Mouse (Mus musculus): ENCODE measurements around the gene Acadvl. TPM values are rescaled to one million over a fixed set of nuclear protein-coding genes. Genes with fewer than 3 reads are reported as not detected.
A peak's percentile ranks its signal among the peaks of the same experiment; 100 is the strongest.

Gene Acadvl
- total and polyA plus RNA-seq, 3 experiments = 92.5 to 123 TPM; not detected in 1

- Histone ChIP-seq H3K9me3 (replicated peaks; ENCODE audit: insufficient read depth, low read length) (no peaks in the 10 kb centered on the region), H3K4me3 (ENCODE audit: control insufficient read depth in 1 of 2, insufficient read depth in 1 of 2, low read depth in 2 of 2, low read length in 2 of 2) (no peak overlapping the region), H3K79me2 (ENCODE audit: control insufficient read depth, insufficient read depth, low read length, poor library complexity) (no peaks in the 10 kb centered on the region), H3K36me3 (ENCODE audit: control insufficient read depth in 1 of 2, insufficient read depth in 2 of 2, low read length in 2 of 2) (peaks cover 0 to 2% of the 10 kb centered on the region in 2 experiments; a peak in 2 of 4 replicates), H3K27ac (ENCODE audit: control insufficient read depth, low read depth, low read length) (no peak overlapping the region), H3K9ac (ENCODE audit: control insufficient read depth, low read depth, low read length, poor library complexity, severe bottlenecking) (no peak overlapping the region), H3K27me3 (ENCODE audit: control insufficient read depth in 1 of 2, insufficient read depth in 2 of 2, low read length in 2 of 2) (0 out of 4 replicates have a peak, but pooled peaks cover 0 to 3% of the 10 kb centered on the region in 2 experiments), H3K4me1 (ENCODE audit: control insufficient read depth in 1 of 2, insufficient read depth in 2 of 2, low read length in 2 of 2) (peaks cover 0 to 8% of the 10 kb centered on the region in 2 experiments; a peak in 3 of 4 replicates)
- TF ChIP-seq RCOR1 (IDR thresholded peaks at IDR 0.05; ENCODE audit: low read depth, low read length) (no peak), ELF1 (IDR thresholded peaks at IDR 0.05; ENCODE audit: low read depth, low read length) (no peak), ZMIZ1 (IDR thresholded peaks at IDR 0.05; ENCODE audit: low read depth, low read length) (no peak), NRF1 (IDR thresholded peaks at IDR 0.05; ENCODE audit: insufficient read depth, low read depth, low read length, poor library complexity, severe bottlenecking) (no peak), CTCF (IDR thresholded peaks at IDR 0.05 in 2 of 3, conservative IDR thresholded peaks at IDR 0.05 in 1 of 3; ENCODE audit: control insufficient read depth in 1 of 3, insufficient read depth in 1 of 3, low read depth in 2 of 3, low read length in 3 of 3, poor library complexity in 1 of 3, severe bottlenecking in 1 of 3) (no peak), EP300 (IDR thresholded peaks at IDR 0.05; ENCODE audit: low read depth in 1 of 2, low read length in 2 of 2) (no peak), MEF2A (IDR thresholded peaks at IDR 0.05; ENCODE audit: extremely low read depth, insufficient replicate concordance, low read depth, low read length, poor library complexity, severe bottlenecking) (no peak), BHLHE40 (IDR thresholded peaks at IDR 0.05; ENCODE audit: borderline replicate concordance, low read depth, low read length) (no peak), TCF12 (IDR thresholded peaks at IDR 0.05; ENCODE audit: low read depth, low read length) (no peak), CHD2 (IDR thresholded peaks at IDR 0.05; ENCODE audit: low read length) (no peak), JUND (IDR thresholded peaks at IDR 0.05; ENCODE audit: low read depth, low read length) (no peak), ZNF384 (IDR thresholded peaks at IDR 0.05; ENCODE audit: low read depth, low read length) (no peak), NELFE (IDR thresholded peaks at IDR 0.05; ENCODE audit: low read depth, low read length) (no peak), MYB (IDR thresholded peaks at IDR 0.05; ENCODE audit: low read depth, low read length) (no peak), HCFC1 (IDR thresholded peaks at IDR 0.05; ENCODE audit: low read depth, low read length) (no peak), USF2 (IDR thresholded peaks at IDR 0.05; ENCODE audit: borderline replicate concordance in 1 of 2, insufficient read depth in 1 of 2, low read depth in 1 of 2, low read length in 2 of 2) (no peak), TAL1 (IDR thresholded peaks at IDR 0.05; ENCODE audit: low read length) (no peak)
- peak; percentile 47 for DNase-seq (ENCODE audit: low read depth, low spot score)
Observed at GRCm38 (mm10) chr11:69961841-69962240, 53.4 kb downstream of the Acadvl start.

- DNase-seq (ENCODE audit: low read depth, low spot score) = peak; percentile 65
- Histone ChIP-seq H3K9ac (ENCODE audit: control insufficient read depth, low read depth, low read length, poor library complexity, severe bottlenecking) (no peak overlapping the region), H3K9me3 (replicated peaks; ENCODE audit: insufficient read depth, low read length) (no peaks in the 10 kb centered on the region), H3K27ac (ENCODE audit: control insufficient read depth, low read depth, low read length) (no peak overlapping the region), H3K79me2 (ENCODE audit: control insufficient read depth, insufficient read depth, low read length, poor library complexity) (no peaks in the 10 kb centered on the region), H3K4me3 (ENCODE audit: control insufficient read depth in 1 of 2, insufficient read depth in 1 of 2, low read depth in 2 of 2, low read length in 2 of 2) (no peak overlapping the region), H3K27me3 (ENCODE audit: control insufficient read depth in 1 of 2, insufficient read depth in 2 of 2, low read length in 2 of 2) (0 out of 4 replicates have a peak, but pooled peaks cover 0 to 3% of the 10 kb centered on the region in 2 experiments), H3K36me3 (ENCODE audit: control insufficient read depth in 1 of 2, insufficient read depth in 2 of 2, low read length in 2 of 2) (no peaks in the 10 kb centered on the region), H3K4me1 (ENCODE audit: control insufficient read depth in 1 of 2, insufficient read depth in 2 of 2, low read length in 2 of 2) (peaks cover 4 to 8% of the 10 kb centered on the region in 2 experiments; a peak in 3 of 4 replicates)
- TF ChIP-seq ZKSCAN1 (IDR thresholded peaks at IDR 0.05; ENCODE audit: low read depth, low read length) (no peak), BHLHE40 (IDR thresholded peaks at IDR 0.05; ENCODE audit: borderline replicate concordance, low read depth, low read length) (no peak), SMC3 (IDR thresholded peaks at IDR 0.05; ENCODE audit: low read depth, low read length) (peak; percentile 56), TCF12 (IDR thresholded peaks at IDR 0.05; ENCODE audit: low read depth, low read length) (no peak), POLR2A (IDR thresholded peaks at IDR 0.05; ENCODE audit: control insufficient read depth in 1 of 2, insufficient read depth in 1 of 2, low read depth in 1 of 2, low read length in 2 of 2, poor library complexity in 1 of 2) (no peak), GATA1 (IDR thresholded peaks at IDR 0.05; ENCODE audit: low read depth, low read length) (no peak), CHD1 (IDR thresholded peaks at IDR 0.05; ENCODE audit: low read depth, low read length) (no peak), UBTF (IDR thresholded peaks at IDR 0.05; ENCODE audit: borderline replicate concordance, insufficient read depth, low read depth, low read length) (no peak), E2F4 (IDR thresholded peaks at IDR 0.05; ENCODE audit: borderline replicate concordance, low read depth, low read length) (no peak), RAD21 (IDR thresholded peaks at IDR 0.05; ENCODE audit: low read depth, low read length) (peak; percentile 49), HCFC1 (IDR thresholded peaks at IDR 0.05; ENCODE audit: low read depth, low read length) (no peak), JUND (IDR thresholded peaks at IDR 0.05; ENCODE audit: low read depth, low read length) (no peak), MYC (IDR thresholded peaks at IDR 0.05; ENCODE audit: low read depth, low read length) (no peak), MYB (IDR thresholded peaks at IDR 0.05; ENCODE audit: low read depth, low read length) (no peak), CHD2 (IDR thresholded peaks at IDR 0.05; ENCODE audit: low read length) (no peak), MAFK (IDR thresholded peaks at IDR 0.05; ENCODE audit: borderline replicate concordance, low read depth, low read length) (no peak), ZMIZ1 (IDR thresholded peaks at IDR 0.05; ENCODE audit: low read depth, low read length) (no peak), USF1 (IDR thresholded peaks at IDR 0.05; ENCODE audit: low read depth, low read length) (no peak), GABPA (IDR thresholded peaks at IDR 0.05; ENCODE audit: low read depth, low read length) (no peak), MEF2A (IDR thresholded peaks at IDR 0.05; ENCODE audit: extremely low read depth, insufficient replicate concordance, low read depth, low read length, poor library complexity, severe bottlenecking) (no peak), ZNF384 (IDR thresholded peaks at IDR 0.05; ENCODE audit: low read depth, low read length) (no peak)
Observed at GRCm38 (mm10) chr11:69960616-69961015, 54.6 kb downstream of the Acadvl start.
